Mouse (Mus musculus): ENCODE results near the gene Osbp2.

DNA sequence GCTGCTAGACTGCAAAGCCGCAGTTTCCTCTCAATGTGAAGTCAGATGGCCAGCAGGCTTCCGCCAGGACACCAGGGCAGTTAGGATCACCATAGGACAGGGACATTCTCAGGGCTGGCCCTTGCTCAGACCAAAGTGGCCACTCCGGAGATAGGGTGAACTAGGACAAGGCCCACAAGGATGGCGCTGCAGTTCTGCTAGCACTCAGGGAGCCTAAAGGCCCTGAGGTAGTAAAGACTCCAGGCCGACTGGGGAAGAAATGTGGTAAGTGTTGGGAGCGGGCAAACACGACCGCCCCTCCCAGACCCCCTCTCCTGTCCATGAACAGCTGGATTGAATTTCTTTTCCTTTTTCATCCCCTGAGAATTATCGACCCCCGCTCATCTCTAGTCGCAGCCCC is 102.4 kb downstream of the Osbp2 start:
- TF ChIP-seq GATA1 (IDR thresholded peaks at IDR 0.05; ENCODE audit: low read length) = no peak
- TF ChIP-seq TAL1 (IDR thresholded peaks at IDR 0.05; ENCODE audit: low read length) = no peak
